Mouse (Mus musculus): ENCODE measurements at regions not wholly inside any gene's neighbourhood (a gene's known extent, or its start where the extent isn't known, plus 50 kb on each side); places are given as distances from the start of the nearest gene placed in this dataset.

GRCm38 (mm10) chr1:81916840-81917239, 316.1 kb upstream of the Gm9747 start:
- no peak overlapping the region for H3K4me2 ChIP-seq (replicated peaks; ENCODE audit: low read depth, low read length)
- no peaks in the 10 kb centered on the region for H3K27me3 ChIP-seq (replicated peaks; ENCODE audit: insufficient read depth, low read length)
- DNase-seq (ENCODE audit: low spot score) (no peak), ATAC-seq (no peak)
- no peaks in the 10 kb centered on the region for H3K9me3 ChIP-seq (ENCODE audit: low read length)
- no peaks in the 10 kb centered on the region for H3K36me3 ChIP-seq (ENCODE audit: insufficient read depth, low read length)
- H3K27ac ChIP-seq (ENCODE audit: low read length), result no peak overlapping the region
- H3K9ac ChIP-seq (replicated peaks; ENCODE audit: low read depth), result no peak overlapping the region
- WGBS, result 57% methylated on average over 2 of the region's 2 CpGs
- no peaks in the 10 kb centered on the region for H3K4me1 ChIP-seq (ENCODE audit: insufficient read depth, low read depth, low read length)
- H3K4me3 ChIP-seq (ENCODE audit: low read depth, low read length), result no peak overlapping the region
- TF ChIP-seq EP300 (IDR thresholded peaks at IDR 0.05) (no peak), CTCF (IDR thresholded peaks at IDR 0.05) (no peak)

- TF ChIP-seq CTCF (IDR thresholded peaks at IDR 0.05) (no peak), EP300 (IDR thresholded peaks at IDR 0.05) (no peak)
- 85% methylated on average over 5 of the region's 5 CpGs for WGBS
- Histone ChIP-seq H3K27ac (ENCODE audit: low read length) (no peak overlapping the region), H3K4me2 (replicated peaks; ENCODE audit: low read depth, low read length) (no peak overlapping the region), H3K4me1 (ENCODE audit: insufficient read depth, low read depth, low read length) (no peaks in the 10 kb centered on the region), H3K36me3 (ENCODE audit: insufficient read depth, low read length) (no peaks in the 10 kb centered on the region), H3K4me3 (ENCODE audit: low read depth, low read length) (no peak overlapping the region), H3K9me3 (ENCODE audit: low read length) (no peaks in the 10 kb centered on the region), H3K27me3 (replicated peaks; ENCODE audit: insufficient read depth, low read length) (no peaks in the 10 kb centered on the region), H3K9ac (replicated peaks; ENCODE audit: low read depth) (no peak overlapping the region)
- no peak for ATAC-seq
- DNase-seq (ENCODE audit: low spot score), result no peak
These were observed 305.2 kb upstream of the Gm9747 start for GRCm38 (mm10) chr1:81927721-81928120.

DNA sequence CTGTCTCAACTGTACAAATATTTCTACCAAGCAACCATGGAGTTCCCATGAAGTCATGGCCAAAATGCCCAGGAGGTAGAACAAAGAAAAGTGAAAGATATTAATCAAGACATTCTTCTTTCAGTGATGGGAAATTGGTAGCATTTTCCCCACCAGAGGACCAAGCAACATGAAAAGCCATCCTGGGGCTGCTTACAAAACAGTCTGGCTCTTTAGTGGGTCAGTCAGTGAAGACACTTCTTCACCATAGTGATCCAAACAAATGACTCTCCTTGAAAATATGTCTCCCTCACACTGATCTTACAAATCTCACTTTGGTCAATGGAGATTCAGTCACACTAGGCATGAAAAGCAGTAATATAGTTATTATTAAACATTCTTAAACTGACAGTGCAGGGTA, 299.8 kb upstream of the Gm9747 start:
- ATAC-seq, result no peak
- DNase-seq (ENCODE audit: low spot score), result no peak
- H3K4me2 ChIP-seq (replicated peaks; ENCODE audit: low read depth, low read length), result no peak overlapping the region

DNA sequence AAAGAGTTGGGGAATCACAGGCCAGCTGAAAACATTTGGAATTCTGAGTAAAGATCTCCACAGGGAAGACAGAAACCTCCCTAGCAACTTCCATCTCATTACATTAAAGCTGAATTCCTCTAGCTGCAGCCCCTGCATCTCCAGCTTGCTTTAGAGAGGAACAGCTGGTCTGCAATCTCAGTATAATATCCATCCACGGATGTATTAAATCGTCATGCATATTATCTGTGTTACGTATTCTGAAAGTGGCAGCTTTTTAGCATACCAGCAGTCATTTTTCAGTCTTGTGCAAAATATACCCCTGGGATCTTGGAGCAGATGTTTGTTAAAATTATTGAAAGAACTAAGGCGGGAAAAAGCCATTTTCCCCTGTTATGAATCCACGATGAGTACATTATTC, 287.7 kb upstream of the Gm9747 start:
- H3K9ac ChIP-seq (replicated peaks; ENCODE audit: low read depth), result no peak overlapping the region
- ATAC-seq, result no peak
- H3K4me2 ChIP-seq (replicated peaks; ENCODE audit: low read depth, low read length), result no peak overlapping the region
- no peak for TF ChIP-seq EP300 (IDR thresholded peaks at IDR 0.05)
- TF ChIP-seq CTCF (IDR thresholded peaks at IDR 0.05), result no peak
- WGBS, result 73% methylated on average over 5 of the region's 5 CpGs
- H3K36me3 ChIP-seq (ENCODE audit: insufficient read depth, low read length), result no peaks in the 10 kb centered on the region
- no peaks in the 10 kb centered on the region for H3K27me3 ChIP-seq (replicated peaks; ENCODE audit: insufficient read depth, low read length)
- no peak overlapping the region for H3K4me3 ChIP-seq (ENCODE audit: low read depth, low read length)
- no peaks in the 10 kb centered on the region for H3K9me3 ChIP-seq (ENCODE audit: low read length)
- no peak for DNase-seq (ENCODE audit: low spot score)
- no peak overlapping the region for H3K27ac ChIP-seq (ENCODE audit: low read length)
- H3K4me1 ChIP-seq (ENCODE audit: insufficient read depth, low read depth, low read length), result no peaks in the 10 kb centered on the region

More for the DNA sequence above, 299.8 kb upstream of the Gm9747 start:
- no peak overlapping the region for H3K4me3 ChIP-seq (ENCODE audit: low read depth, low read length)
- no peak overlapping the region for H3K9ac ChIP-seq (replicated peaks; ENCODE audit: low read depth)
- TF ChIP-seq CTCF (IDR thresholded peaks at IDR 0.05), result no peak
- no peak for TF ChIP-seq EP300 (IDR thresholded peaks at IDR 0.05)
- no peaks in the 10 kb centered on the region for H3K27me3 ChIP-seq (replicated peaks; ENCODE audit: insufficient read depth, low read length)
- H3K9me3 ChIP-seq (ENCODE audit: low read length), result no peaks in the 10 kb centered on the region
- H3K36me3 ChIP-seq (ENCODE audit: insufficient read depth, low read length), result no peaks in the 10 kb centered on the region
- H3K27ac ChIP-seq (ENCODE audit: low read length), result no peak overlapping the region
- no peaks in the 10 kb centered on the region for H3K4me1 ChIP-seq (ENCODE audit: insufficient read depth, low read depth, low read length)

GRCm38 (mm10) chr1:81950140-81950550, 282.8 kb upstream of the Gm9747 start:
- H3K36me3 ChIP-seq (ENCODE audit: insufficient read depth, low read length), result no peaks in the 10 kb centered on the region
- H3K4me3 ChIP-seq (ENCODE audit: low read depth, low read length), result no peak overlapping the region
- no peaks in the 10 kb centered on the region for H3K9me3 ChIP-seq (ENCODE audit: low read length)
- WGBS, result 26% methylated on average over 3 of the region's 3 CpGs
- ATAC-seq (no peak), DNase-seq (ENCODE audit: low spot score) (no peak)
- no peaks in the 10 kb centered on the region for H3K27me3 ChIP-seq (replicated peaks; ENCODE audit: insufficient read depth, low read length)
- no peak overlapping the region for H3K4me2 ChIP-seq (replicated peaks; ENCODE audit: low read depth, low read length)
- H3K27ac ChIP-seq (ENCODE audit: low read length), result no peak overlapping the region
- TF ChIP-seq EP300 (IDR thresholded peaks at IDR 0.05) (no peak), CTCF (IDR thresholded peaks at IDR 0.05) (no peak)
- H3K4me1 ChIP-seq (ENCODE audit: insufficient read depth, low read depth, low read length), result no peaks in the 10 kb centered on the region
- H3K9ac ChIP-seq (replicated peaks; ENCODE audit: low read depth), result no peak overlapping the region

- H3K36me3 ChIP-seq (ENCODE audit: insufficient read depth, low read length), result no peaks in the 10 kb centered on the region
- DNase-seq (ENCODE audit: low spot score) (no peak), ATAC-seq (no peak)
- H3K4me1 ChIP-seq (ENCODE audit: insufficient read depth, low read depth, low read length), result no peaks in the 10 kb centered on the region
- H3K9ac ChIP-seq (replicated peaks; ENCODE audit: low read depth), result no peak overlapping the region
- H3K9me3 ChIP-seq (ENCODE audit: low read length), result no peaks in the 10 kb centered on the region
- no peak overlapping the region for H3K27ac ChIP-seq (ENCODE audit: low read length)
- whole genome bisulfite sequencing, result 55% methylated on average over 1 of the region's 1 CpGs
- H3K4me2 ChIP-seq (replicated peaks; ENCODE audit: low read depth, low read length), result no peak overlapping the region
- H3K4me3 ChIP-seq (ENCODE audit: low read depth, low read length), result no peak overlapping the region
- no peaks in the 10 kb centered on the region for H3K27me3 ChIP-seq (replicated peaks; ENCODE audit: insufficient read depth, low read length)
- TF ChIP-seq EP300 (IDR thresholded peaks at IDR 0.05) (no peak), CTCF (IDR thresholded peaks at IDR 0.05) (no peak)
These were observed 282.1 kb upstream of the Gm9747 start for GRCm38 (mm10) chr1:81950853-81951252.

- ATAC-seq (no peak), DNase-seq (ENCODE audit: low spot score) (no peak)
- TF ChIP-seq CTCF (IDR thresholded peaks at IDR 0.05), result no peak
- TF ChIP-seq EP300 (IDR thresholded peaks at IDR 0.05), result no peak
- Histone ChIP-seq H3K27me3 (replicated peaks; ENCODE audit: insufficient read depth, low read length) (no peaks in the 10 kb centered on the region), H3K27ac (ENCODE audit: low read length) (no peak overlapping the region), H3K36me3 (ENCODE audit: insufficient read depth, low read length) (no peaks in the 10 kb centered on the region), H3K9me3 (ENCODE audit: low read length) (no peaks in the 10 kb centered on the region), H3K4me3 (ENCODE audit: low read depth, low read length) (no peak overlapping the region), H3K4me2 (replicated peaks; ENCODE audit: low read depth, low read length) (no peak overlapping the region), H3K9ac (replicated peaks; ENCODE audit: low read depth) (no peak overlapping the region), H3K4me1 (ENCODE audit: insufficient read depth, low read depth, low read length) (no peaks in the 10 kb centered on the region)
- WGBS, result 79% methylated on average over 4 of the region's 4 CpGs
These were observed 281.4 kb upstream of the Gm9747 start for GRCm38 (mm10) chr1:81951493-81952011.

Measured in lung, postnatal 0 days (tissue).